Mouse (Mus musculus): ENCODE results near the gene Esrp2.

DNA sequence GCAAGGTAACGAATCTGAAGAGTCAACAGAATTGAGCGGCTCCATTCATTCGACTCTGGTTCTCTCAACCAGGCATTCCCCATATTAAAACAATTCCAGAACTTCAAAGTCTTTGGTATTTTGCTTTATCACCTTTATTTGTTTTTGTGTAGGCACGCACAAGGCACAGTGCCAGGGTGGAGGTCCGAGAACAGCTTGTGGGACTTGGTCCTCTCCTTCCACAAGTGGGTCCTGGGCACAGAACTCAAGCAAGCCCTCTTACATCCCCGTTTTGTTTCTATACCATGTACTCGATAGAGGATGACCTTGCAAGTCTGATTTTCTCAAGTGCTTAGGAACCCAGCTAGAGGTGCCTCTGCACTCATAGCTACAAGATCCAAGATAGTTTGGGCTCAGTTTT, 1.8 kb upstream of the Esrp2 start:
- TF ChIP-seq GATA1 (IDR thresholded peaks at IDR 0.05; ENCODE audit: borderline replicate concordance, low read length) (no peak), CTCF (IDR thresholded peaks at IDR 0.05; ENCODE audit: low read depth, low read length) (no peak)

Data from G1E (cell line).